Mouse (Mus musculus) spleen, adult 2 months (tissue): ENCODE measurements around the gene Hemgn. TPM values are rescaled to one million over a fixed set of nuclear protein-coding genes. Genes with fewer than 3 reads are reported as not detected.

Source experiments
- DNase-seq, 2 experiments: peaks; one replicate each; pipeline versions ENCODE4 v3.0.0 to v3.0.0-alpha.2; 2012 to 2021; ENCODE audit warnings: low spot score in 2 of 2, low read depth in 1 of 2
- H3K27ac ChIP-seq: fragments of 200-500 bp; 2 replicates; pipeline ENCODE4 v1.5.1; 2012; ENCODE audit warnings: low read length, inconsistent platforms; ENCODE audit not compliant: insufficient read depth
- H3K27me3 ChIP-seq: fragments of 200-500 bp; 2 replicates; pipeline ENCODE4 v1.6.1; 2012; ENCODE audit warnings: mild to moderate bottlenecking, moderate library complexity, low read length, inconsistent platforms; ENCODE audit not compliant: control insufficient read depth, insufficient read depth
- H3K36me3 ChIP-seq: fragments of 200-500 bp; 2 replicates; pipeline ENCODE4 v1.6.1; 2012; ENCODE audit warnings: mild to moderate bottlenecking, low read length, inconsistent platforms; ENCODE audit not compliant: control insufficient read depth, insufficient read depth
- H3K4me1 ChIP-seq: fragments of 200-500 bp; 2 replicates; pipeline ENCODE4 v1.6.1; 2011; ENCODE audit warnings: inconsistent platforms; ENCODE audit not compliant: control insufficient read depth, insufficient read depth, insufficient read length
- H3K4me3 ChIP-seq: fragments of 200-500 bp; 2 replicates; pipeline ENCODE4 v1.5.1; 2011; ENCODE audit warnings: mild to moderate bottlenecking, inconsistent platforms; ENCODE audit not compliant: insufficient read depth, insufficient read length; ENCODE audit errors: extremely low read depth
- CTCF ChIP-seq: fragments of 200-500 bp; IDR thresholded peaks from 2 replicates; pipeline ENCODE4 v1.5.1; 2011; ENCODE audit warnings: mild to moderate bottlenecking, inconsistent platforms; ENCODE audit not compliant: insufficient read depth, insufficient read length, insufficient replicate concordance; ENCODE audit errors: extremely low read depth
- POLR2A ChIP-seq: fragments of 200-500 bp; IDR thresholded peaks from 2 replicates; pipeline ENCODE4 v1.6.1; 2011; ENCODE audit warnings: low read depth, low read length, inconsistent platforms
- WGBS: fragments of 180-500 bp; shearing (Covaris S2); methylation state at CpG from one replicate; pipeline ENCODE4 v1.1.7; 2018; 5-methylcytosine and 5-hydroxymethylcytosine counted together
- polyA plus RNA-seq: library from polyadenylated mRNA; depleted of rRNA; stranded (reverse); fragments of >200 nt; gene quantifications from 2 replicates; pipeline ENCODE4 v1.2.3, GENCODE M21; 2012

The Hemgn gene
- polyA plus RNA-seq, 1 experiment = 9.8 TPM

- WGBS = under 1% methylated on average over 105 of the region's 111 CpGs
Observed at GRCm38 (mm10) chr4:46451758-46452480, 38.6 kb upstream of the Hemgn start.

GRCm38 (mm10) chr4:46451240-46451757, 38.0 kb upstream of the Hemgn start:
- H3K4me1 ChIP-seq = peaks cover 12% of the 10 kb centered on the region; the same call in 1 of the 2 replicates
- peak overlapping the region; percentile 86 for H3K4me3 ChIP-seq
- H3K36me3 ChIP-seq = no peaks in the 10 kb centered on the region
- TF ChIP-seq CTCF = no peak
- TF ChIP-seq POLR2A = no peak; the same call in 1 of the 2 replicates
- peak; percentile 43 to 73 for DNase-seq
- no peaks in the 10 kb centered on the region for H3K27me3 ChIP-seq
- WGBS = 1% methylated on average over 59 of the region's 70 CpGs
- H3K27ac ChIP-seq = peak overlapping the region; percentile 98

More at GRCm38 (mm10) chr4:46451758-46452480, 38.6 kb upstream of the Hemgn start:
- TF ChIP-seq POLR2A (no peak; the same call in 1 of the 2 replicates), CTCF (no peak)
- no peaks in the 10 kb centered on the region for H3K36me3 ChIP-seq
- DNase-seq = peak in 1 of 2 experiments; percentile 67
- H3K4me1 ChIP-seq = peaks cover 16% of the 10 kb centered on the region; the same call in 1 of the 2 replicates
- H3K27me3 ChIP-seq = no peaks in the 10 kb centered on the region
- peak overlapping the region; percentile 86 for H3K4me3 ChIP-seq
- peak overlapping the region; percentile 98 for H3K27ac ChIP-seq

DNA sequence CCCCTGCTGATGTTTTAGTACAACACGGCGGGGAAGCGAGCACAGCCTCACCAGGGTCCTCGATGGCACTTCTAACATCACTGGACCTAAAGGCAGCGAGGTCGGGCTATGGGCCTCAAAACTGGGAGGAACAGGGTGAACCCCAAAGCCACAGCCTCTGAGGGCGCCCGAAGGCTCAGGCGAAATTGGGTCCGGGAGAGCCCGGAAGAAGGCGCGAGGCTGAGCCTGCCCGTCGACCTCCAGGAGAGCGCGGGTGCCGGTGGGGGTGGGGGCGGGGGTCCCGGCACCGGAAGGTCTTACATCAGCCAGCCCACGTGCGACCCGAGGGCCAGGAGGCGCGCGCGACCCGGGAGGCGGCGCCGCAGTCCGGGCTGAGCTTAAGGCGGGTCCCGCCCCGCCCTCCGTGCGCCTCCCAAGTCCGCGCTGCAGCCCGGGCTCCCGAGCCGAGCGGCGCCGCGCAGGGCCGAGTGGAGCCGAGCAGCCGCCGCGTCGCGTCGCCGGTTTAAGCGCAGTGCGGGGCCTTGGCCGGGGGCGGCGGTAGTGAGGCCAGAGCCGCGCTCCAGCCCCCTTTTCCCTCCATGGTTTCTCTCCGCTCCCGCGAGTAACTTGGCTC, 37.3 kb upstream of the Hemgn start, which contains the start of gene Anp32b:
Anp32b (plus strand) TSS at position 384 of the 613 bp plus-strand sequence.
- DNase-seq = peak; percentile 71 to 88
- Histone ChIP-seq H3K36me3 (no peaks in the 10 kb centered on the region), H3K4me1 (peaks cover 12% of the 10 kb centered on the region; the same call in 1 of the 2 replicates), H3K27ac (peak within 1 kb of the TSS; percentile 98), H3K27me3 (no peaks in the 10 kb centered on the region), H3K4me3 (peak within 1 kb of the TSS; percentile 86)
- TF ChIP-seq POLR2A (peak; percentile 43; the same call in 1 of the 2 replicates), CTCF (peak; percentile 55)
- under 1% methylated on average over 66 of the region's 66 CpGs for WGBS

DNA sequence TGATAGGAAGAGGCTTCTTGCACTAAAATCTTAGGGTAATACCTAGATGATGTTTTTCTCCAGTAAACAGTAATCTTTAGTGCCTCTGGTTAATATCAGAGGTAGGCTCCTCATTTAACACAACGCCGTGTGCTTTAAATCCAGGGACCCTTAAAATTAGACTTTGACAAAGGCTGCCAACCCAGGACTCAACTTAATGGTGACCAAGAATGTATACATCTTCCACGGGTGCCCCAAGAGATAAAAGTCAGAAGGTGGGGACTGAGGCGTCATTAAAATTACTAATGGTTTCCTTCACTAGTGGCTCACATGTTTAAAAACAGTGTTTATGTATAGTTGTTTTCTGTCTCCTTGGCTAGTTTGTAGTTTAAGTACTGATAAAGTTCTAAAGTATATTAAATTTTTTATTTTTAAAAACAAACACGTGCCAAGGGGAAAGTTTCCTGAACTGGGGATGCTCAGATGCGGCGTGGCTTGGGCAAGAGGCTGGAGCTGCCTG, 36.8 kb upstream of the Hemgn start:
- no peaks in the 10 kb centered on the region for H3K27me3 ChIP-seq
- H3K27ac ChIP-seq = peak overlapping the region; percentile 27
- DNase-seq = no peak
- no peaks in the 10 kb centered on the region for H3K36me3 ChIP-seq
- WGBS = 47% methylated on average over 7 of the region's 7 CpGs
- H3K4me1 ChIP-seq = peaks cover 9% of the 10 kb centered on the region; the same call in 1 of the 2 replicates
- TF ChIP-seq CTCF (no peak), POLR2A (no peak)
- H3K4me3 ChIP-seq = peak overlapping the region; percentile 64; the same call in 1 of the 2 replicates

DNA sequence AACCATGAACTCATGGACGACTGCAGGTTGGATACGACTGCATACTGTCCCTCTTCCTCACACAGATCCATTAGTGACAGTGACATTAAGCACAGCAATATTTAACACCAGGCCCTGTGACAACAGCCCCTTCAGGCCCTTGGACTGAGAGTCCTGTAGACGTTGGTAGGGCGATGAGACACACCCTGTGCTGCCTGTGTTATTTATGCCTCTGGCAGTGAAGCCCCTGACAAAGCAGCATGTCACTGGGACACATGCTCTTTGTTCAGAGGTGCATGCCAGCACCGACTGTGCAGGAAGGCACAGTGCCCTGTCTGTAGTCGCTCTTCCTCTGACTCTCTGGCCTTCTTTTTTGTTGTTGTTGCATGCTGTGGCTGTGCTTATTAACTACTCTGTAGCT, 35.6 kb upstream of the Hemgn start:
- TF ChIP-seq CTCF (no peak), POLR2A (no peak)
- H3K4me3 ChIP-seq = no peak overlapping the region
- 60% methylated on average over 6 of the region's 6 CpGs for WGBS
- no peak for DNase-seq
- H3K27me3 ChIP-seq = no peaks in the 10 kb centered on the region
- H3K36me3 ChIP-seq = no peaks in the 10 kb centered on the region
- H3K27ac ChIP-seq = no peak overlapping the region
- peaks cover 5% of the 10 kb centered on the region; the same call in 1 of the 2 replicates for H3K4me1 ChIP-seq

- Histone ChIP-seq H3K27me3 (no peaks in the 10 kb centered on the region), H3K36me3 (no peaks in the 10 kb centered on the region), H3K4me3 (no peak overlapping the region), H3K27ac (no peak overlapping the region), H3K4me1 (no peaks in the 10 kb centered on the region; the same call in 1 of the 2 replicates)
- DNase-seq = no peak
- WGBS = 47% methylated on average over 1 of the region's 1 CpGs
- no peak for TF ChIP-seq CTCF
Observed at GRCm38 (mm10) chr4:46447461-46447860, 34.2 kb upstream of the Hemgn start.
